Mouse (Mus musculus) heart, embryonic 14.5 days (tissue): Measurements from ENCODE around the gene Gm38392. TPM values are rescaled to one million over a fixed set of nuclear protein-coding genes. Genes with fewer than 3 reads are reported as not detected.

ENCODE experiments used
- ATAC-seq: fragments of 200-750 bp; cut with Nextera tagmentation; 2 replicates; pipeline ENCODE4 v1.8.0; 2017; ENCODE audit warnings: low read depth, moderate TSS enrichment; ENCODE audit not compliant: insufficient number of reproducible peaks, insufficient read depth, low FRiP score
- H3K27ac ChIP-seq, 2 experiments: fragments of 200-500 bp in 1 of 2; fragments of 300-500 bp in 1 of 2; sonication (generic) in 1 of 2; replicated peaks in 1 of 2; 2 replicates each; pipeline ENCODE4 v1.5.1; 2012 to 2014; ENCODE audit warnings: low read depth in 2 of 2, low read length in 2 of 2, control low read depth in 1 of 2, mild to moderate bottlenecking in 1 of 2, mixed read lengths in 1 of 2; ENCODE audit not compliant: control insufficient read depth in 1 of 2, insufficient read depth in 1 of 2
- H3K27me3 ChIP-seq: fragments of 300-500 bp; sonication (generic); 2 replicates; pipeline ENCODE4 v1.6.1; 2014; ENCODE audit warnings: mild to moderate bottlenecking, low read length, control low read depth; ENCODE audit not compliant: control insufficient read depth, insufficient read depth
- H3K36me3 ChIP-seq: fragments of 300-500 bp; sonication (generic); 2 replicates; pipeline ENCODE4 v1.6.1; 2014; ENCODE audit warnings: mild to moderate bottlenecking, control low read depth, low read length, mixed read lengths; ENCODE audit not compliant: control insufficient read depth, insufficient read depth
- H3K4me1 ChIP-seq, 2 experiments: fragments of 200-500 bp in 1 of 2; fragments of 300-500 bp in 1 of 2; sonication (generic) in 1 of 2; 2 replicates each; pipeline ENCODE4 v1.6.1; 2012 to 2014; ENCODE audit warnings: low read length in 2 of 2, control low read depth in 1 of 2, mixed read lengths in 1 of 2; ENCODE audit not compliant: control insufficient read depth in 2 of 2, insufficient read depth in 2 of 2
- H3K4me2 ChIP-seq: fragments of 300-500 bp; sonication (generic); 2 replicates; pipeline ENCODE4 v1.6.1; 2014; ENCODE audit warnings: mild to moderate bottlenecking, low read length
- H3K4me3 ChIP-seq, 2 experiments: fragments of 200-500 bp in 1 of 2; fragments of 300-500 bp in 1 of 2; sonication (generic) in 1 of 2; 2 replicates each; pipeline ENCODE4 v1.5.1; 2012 to 2014; ENCODE audit warnings: low read length in 2 of 2, mild to moderate bottlenecking in 2 of 2, control low read depth in 1 of 2, low read depth in 1 of 2, moderate library complexity in 1 of 2; ENCODE audit not compliant: control insufficient read depth in 1 of 2, insufficient read depth in 1 of 2
- H3K9ac ChIP-seq: fragments of 300-500 bp; sonication (generic); 2 replicates; pipeline ENCODE4 v1.6.1; 2014; ENCODE audit warnings: mild to moderate bottlenecking, low read length
- H3K9me3 ChIP-seq: fragments of 300-500 bp; sonication (generic); 2 replicates; pipeline ENCODE4 v1.6.1; 2016; ENCODE audit warnings: low read length, control low read depth; ENCODE audit not compliant: control insufficient read depth
- WGBS: fragments of 180-500 bp; shearing (Covaris S2); extraction: QIAGEN DNeasy Blood & Tissue Kit; methylation state at CpG from one replicate; pipeline ENCODE4 v1.1.7; 2014; 5-methylcytosine and 5-hydroxymethylcytosine counted together
- polyA plus RNA-seq: library from polyadenylated mRNA; unstranded; fragments of >200 nt; fragmentation: Nextera tagmentation; extraction: Ambion mirVana; gene quantifications from 2 replicates; pipeline ENCODE4 v1.2.1, GENCODE M21; 2014

Gene Gm38392
- polyA plus RNA-seq, 1 experiment from 2014 or later, result not detected

DNA sequence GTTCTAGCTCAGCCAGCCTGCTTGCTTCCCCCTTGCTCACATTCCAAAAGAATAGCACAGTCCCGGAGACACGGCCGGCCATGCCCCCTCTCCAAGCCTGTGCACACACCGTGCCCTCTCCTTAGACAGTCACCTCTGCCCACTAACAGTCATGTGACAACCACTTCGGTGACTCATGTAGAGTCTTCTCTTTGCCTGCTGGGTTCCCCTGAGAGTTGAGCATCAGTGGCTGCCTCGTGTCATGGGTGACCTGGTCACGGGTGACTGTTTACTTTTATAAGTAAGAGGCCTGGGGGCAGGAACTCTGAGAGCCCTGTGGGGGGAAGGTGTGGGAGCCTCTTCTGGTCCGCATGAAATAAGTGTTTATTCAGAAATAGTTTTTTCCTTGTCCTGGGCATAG is 53.0 kb downstream of the Gm38392 start:
- WGBS, result 55% methylated on average over 8 of the region's 8 CpGs
- H3K27me3 ChIP-seq, result peaks cover 70% of the 10 kb centered on the region
- ATAC-seq, result no peak

DNA sequence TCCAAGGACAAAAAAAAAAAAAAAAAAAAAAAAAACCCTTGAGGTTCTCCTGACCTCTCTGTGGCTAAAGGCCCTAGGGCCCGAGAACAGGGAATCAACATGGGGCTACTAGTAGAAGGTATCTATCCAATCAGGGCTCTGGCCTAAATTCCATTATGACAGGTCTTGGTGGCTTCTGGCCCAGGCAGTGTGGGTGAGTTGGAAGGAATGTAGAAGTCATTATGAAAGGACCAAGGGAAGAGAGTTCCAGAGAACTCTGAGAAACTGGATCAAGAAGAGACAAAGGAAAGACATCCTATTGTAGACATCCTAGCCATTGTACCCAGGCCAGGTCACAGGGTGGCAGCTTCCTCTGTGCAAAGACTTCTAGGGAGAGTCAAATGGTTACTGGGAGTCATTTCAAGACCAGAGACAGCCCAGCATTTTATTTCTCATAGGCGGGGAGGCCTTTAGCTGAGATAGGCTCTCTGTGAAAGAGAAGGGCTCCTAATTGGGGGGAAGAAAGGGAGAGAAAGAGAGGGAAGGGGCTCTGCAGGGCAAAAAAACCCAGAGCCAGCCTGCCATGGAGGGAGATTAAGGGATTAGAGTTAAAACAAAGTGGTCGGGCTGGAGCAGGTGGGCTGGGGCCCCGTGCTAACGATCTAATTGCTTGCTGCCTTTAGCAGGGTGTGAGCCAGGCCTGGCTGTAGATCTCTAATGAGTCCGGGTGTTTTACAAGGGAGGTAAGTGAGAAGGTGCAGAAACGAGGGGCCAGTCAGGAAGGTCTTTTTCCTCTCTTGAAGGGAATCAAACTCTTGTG is 54.0 kb downstream of the Gm38392 start:
- H3K36me3 ChIP-seq, result no peaks in the 10 kb centered on the region
- no peak overlapping the region for H3K27ac ChIP-seq
- H3K9me3 ChIP-seq, result no peaks in the 10 kb centered on the region
- H3K4me3 ChIP-seq, result no peak overlapping the region
- ATAC-seq, result no peak
- 27% methylated on average over 7 of the region's 7 CpGs for WGBS
- no peak overlapping the region for H3K4me2 ChIP-seq
- H3K9ac ChIP-seq, result no peak overlapping the region
- H3K27me3 ChIP-seq, result peaks cover 68% of the 10 kb centered on the region
- H3K4me1 ChIP-seq, result no peaks in the 10 kb centered on the region; a peak in 1 of 4 replicates

More for the DNA sequence above, 53.0 kb downstream of the Gm38392 start:
- H3K36me3 ChIP-seq, result no peaks in the 10 kb centered on the region
- no peaks in the 10 kb centered on the region; a peak in 1 of 4 replicates for H3K4me1 ChIP-seq
- no peak overlapping the region for H3K4me2 ChIP-seq
- no peak overlapping the region for H3K4me3 ChIP-seq
- no peaks in the 10 kb centered on the region for H3K9me3 ChIP-seq
- H3K9ac ChIP-seq, result no peak overlapping the region
- H3K27ac ChIP-seq, result no peak overlapping the region

DNA sequence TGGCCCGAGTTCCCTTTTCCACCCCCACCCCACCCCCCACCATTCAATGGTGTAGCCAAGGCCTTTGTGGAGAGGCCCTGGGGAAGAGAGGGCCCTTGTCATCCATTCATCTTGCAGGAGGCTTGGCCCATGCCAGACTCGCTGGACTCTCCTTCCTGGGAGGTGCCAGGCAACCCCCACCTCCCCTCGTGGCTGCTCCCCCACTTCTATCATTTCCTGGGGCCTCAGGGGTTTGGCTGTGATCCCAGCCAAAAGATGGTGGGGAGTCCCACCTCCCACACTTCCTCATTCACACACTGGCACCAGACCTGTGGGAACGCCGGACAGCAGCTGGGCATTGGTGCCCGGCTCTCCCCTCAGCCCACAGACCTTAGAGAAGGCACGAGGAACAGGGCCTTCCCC is 54.7 kb downstream of the Gm38392 start:
- no peak for ATAC-seq
- Histone ChIP-seq H3K4me1 (no peaks in the 10 kb centered on the region; a peak in 1 of 4 replicates), H3K27ac (no peak overlapping the region), H3K4me3 (no peak overlapping the region), H3K9me3 (no peaks in the 10 kb centered on the region), H3K9ac (no peak overlapping the region), H3K36me3 (no peaks in the 10 kb centered on the region), H3K4me2 (no peak overlapping the region), H3K27me3 (peaks cover 64% of the 10 kb centered on the region)
- 62% methylated on average over 7 of the region's 7 CpGs for WGBS

DNA sequence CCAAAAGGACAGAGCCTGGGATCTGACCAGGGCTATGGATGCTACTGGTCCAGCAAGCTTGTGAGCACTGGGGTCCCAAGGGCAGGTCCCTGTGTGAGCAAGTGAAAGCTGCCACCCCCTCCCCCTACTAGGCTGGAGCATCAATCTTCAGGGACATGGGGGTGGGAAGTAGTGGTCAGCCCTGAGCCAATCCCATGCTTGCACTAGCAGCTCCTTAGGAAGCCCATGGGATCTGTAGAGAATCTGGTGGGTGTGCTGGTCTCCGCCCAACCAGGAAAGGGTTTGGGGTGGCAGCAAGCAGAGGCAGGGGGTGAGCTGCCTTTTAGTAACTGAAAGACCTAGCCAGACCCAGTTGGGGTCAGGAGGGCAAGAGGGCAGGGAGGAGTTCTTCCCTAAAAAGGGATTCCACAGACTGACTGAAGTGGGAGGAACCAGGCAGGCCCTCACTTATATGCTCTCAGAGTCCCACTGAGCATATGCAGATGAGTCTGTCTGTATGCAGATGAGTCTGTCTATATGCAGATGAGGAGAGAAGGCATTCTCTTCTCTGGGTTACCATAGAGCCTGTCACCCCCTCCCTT is 55.9 kb downstream of the Gm38392 start:
- H3K27me3 ChIP-seq, result peaks cover 58% of the 10 kb centered on the region
- no peak for ATAC-seq
- H3K4me1 ChIP-seq, result no peaks in the 10 kb centered on the region; a peak in 1 of 4 replicates
- H3K9ac ChIP-seq, result no peak overlapping the region
- H3K27ac ChIP-seq, result no peak overlapping the region
- no peak overlapping the region for H3K4me2 ChIP-seq
- no peaks in the 10 kb centered on the region for H3K36me3 ChIP-seq
- H3K4me3 ChIP-seq, result no peak overlapping the region
- WGBS, result 24% methylated on average over 1 of the region's 1 CpGs
- no peaks in the 10 kb centered on the region for H3K9me3 ChIP-seq

DNA sequence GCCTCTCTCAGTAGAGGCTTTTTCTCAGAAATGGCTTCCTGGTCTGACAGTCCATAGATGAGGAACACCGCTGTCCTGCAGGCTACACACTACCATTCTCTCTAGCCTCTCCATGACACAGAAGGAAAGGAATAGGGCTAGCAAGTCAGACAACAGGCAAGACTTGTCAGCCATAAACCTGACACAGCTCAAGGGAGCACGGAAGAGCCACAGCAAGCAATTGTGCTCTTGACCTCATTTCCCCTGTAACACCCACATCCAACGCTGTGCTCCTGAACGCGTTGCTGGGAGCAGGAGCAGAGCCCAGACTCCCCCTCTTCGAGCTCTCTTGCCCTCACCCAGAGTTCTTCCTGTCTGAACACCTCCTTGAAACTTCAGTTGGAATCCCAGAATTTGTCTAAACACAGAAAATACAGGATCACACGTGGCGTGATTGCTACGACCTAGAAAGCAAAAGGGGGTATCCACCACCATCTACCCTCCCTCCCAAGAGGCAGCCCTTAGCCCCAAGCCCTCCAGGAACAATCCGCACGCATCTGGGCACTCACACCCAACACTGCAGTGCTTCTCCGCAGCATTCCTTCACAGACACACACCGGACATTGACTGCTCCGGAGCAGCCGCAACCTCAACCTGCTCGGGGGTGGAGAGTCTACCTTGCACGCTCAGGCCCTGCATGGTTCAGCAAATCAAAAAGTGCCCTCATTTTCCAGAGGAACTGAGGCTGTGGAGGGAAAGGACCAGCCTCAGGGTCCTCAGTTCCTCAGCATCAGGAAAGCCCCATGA is 56.6 kb downstream of the Gm38392 start:
- 47% methylated on average over 17 of the region's 17 CpGs for WGBS
- Histone ChIP-seq H3K4me1 (no peaks in the 10 kb centered on the region; a peak in 1 of 4 replicates), H3K4me2 (no peak overlapping the region), H3K36me3 (no peaks in the 10 kb centered on the region), H3K27me3 (peaks cover 61% of the 10 kb centered on the region), H3K27ac (no peak overlapping the region), H3K4me3 (no peak overlapping the region), H3K9ac (no peak overlapping the region), H3K9me3 (no peaks in the 10 kb centered on the region)
- ATAC-seq, result no peak

DNA sequence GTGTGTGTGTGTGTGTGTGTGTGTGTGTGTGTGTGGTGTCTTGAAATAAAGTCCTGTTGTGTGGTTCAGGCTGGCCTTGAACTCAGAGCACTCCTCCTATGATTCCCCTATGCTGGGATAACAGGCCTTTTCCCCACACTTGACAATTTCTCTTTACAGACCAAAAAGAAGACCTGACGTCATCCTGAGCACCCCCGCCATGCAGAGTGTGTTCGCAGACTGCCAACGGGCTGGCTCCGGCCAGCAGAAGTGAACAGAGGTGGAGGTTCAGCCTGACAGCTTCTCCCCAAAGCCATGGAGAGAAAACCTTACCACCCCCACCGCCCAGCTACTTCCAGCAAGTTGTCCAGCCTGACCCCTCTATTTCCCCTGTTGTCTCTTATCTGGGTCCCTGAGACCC is 57.5 kb downstream of the Gm38392 start:
- Histone ChIP-seq H3K4me1 (no peaks in the 10 kb centered on the region; a peak in 1 of 4 replicates), H3K4me3 (no peak overlapping the region), H3K9ac (no peak overlapping the region), H3K36me3 (no peaks in the 10 kb centered on the region), H3K4me2 (no peak overlapping the region), H3K27me3 (peaks cover 61% of the 10 kb centered on the region), H3K9me3 (no peaks in the 10 kb centered on the region), H3K27ac (no peak overlapping the region)
- no peak for ATAC-seq
- 83% methylated on average over 6 of the region's 6 CpGs for WGBS

DNA sequence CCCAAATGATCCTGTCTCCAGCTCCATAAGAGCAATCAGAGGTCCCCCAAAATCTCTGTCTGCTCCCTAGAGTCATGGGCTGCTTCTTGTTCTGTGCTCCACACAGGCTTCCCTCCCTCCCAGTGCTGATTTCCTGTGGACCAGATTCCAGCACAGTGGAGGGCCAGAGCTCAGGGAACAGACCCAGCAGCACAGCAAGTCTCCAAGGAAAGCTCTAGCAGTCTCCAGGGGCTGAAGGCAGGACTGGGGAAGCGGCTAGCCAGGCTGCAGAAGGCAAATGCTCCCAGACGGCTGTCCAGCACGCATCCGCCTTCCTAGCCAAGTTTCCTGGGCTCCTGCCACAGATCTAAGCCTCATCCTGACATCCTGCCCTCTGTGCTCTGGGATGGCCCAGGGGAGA is 58.1 kb downstream of the Gm38392 start:
- no peak for ATAC-seq
- no peaks in the 10 kb centered on the region for H3K36me3 ChIP-seq
- no peak overlapping the region for H3K4me2 ChIP-seq
- peaks cover 59% of the 10 kb centered on the region for H3K27me3 ChIP-seq
- no peak overlapping the region for H3K4me3 ChIP-seq
- 44% methylated on average over 4 of the region's 4 CpGs for WGBS
- H3K9ac ChIP-seq, result no peak overlapping the region
- no peak overlapping the region for H3K27ac ChIP-seq
- H3K9me3 ChIP-seq, result no peaks in the 10 kb centered on the region
- no peaks in the 10 kb centered on the region; a peak in 1 of 4 replicates for H3K4me1 ChIP-seq
